Mouse (Mus musculus) stomach, postnatal 0 days (tissue): ENCODE results near the gene Dhx40. TPM values are rescaled to one million over a fixed set of nuclear protein-coding genes. Genes with fewer than 3 reads are reported as not detected.

ENCODE experiments used
- ATAC-seq: fragments of 200-750 bp; cut with Nextera tagmentation; 2 replicates; pipeline ENCODE4 v1.8.0; 2017; ENCODE audit not compliant: low FRiP score, low TSS enrichment
- DNase-seq: peaks from one replicate; pipeline ENCODE4 v3.0.0-alpha.2; 2016; ENCODE audit warnings: low spot score
- H3K27ac ChIP-seq: fragments of 300-500 bp; sonication (generic); replicated peaks from 2 replicates; pipeline ENCODE4 v1.5.1; 2014; ENCODE audit warnings: mild to moderate bottlenecking, control low read depth
- H3K27me3 ChIP-seq: fragments of 300-500 bp; sonication (generic); 2 replicates; pipeline ENCODE4 v1.6.1; 2014; ENCODE audit warnings: low read length; ENCODE audit not compliant: control insufficient read depth, insufficient read depth
- H3K36me3 ChIP-seq: fragments of 300-500 bp; sonication (generic); 2 replicates; pipeline ENCODE4 v1.6.1; 2014; ENCODE audit warnings: low read length, mixed read lengths; ENCODE audit not compliant: control insufficient read depth, insufficient read depth
- H3K4me1 ChIP-seq: fragments of 300-500 bp; sonication (generic); replicated peaks from 2 replicates; pipeline ENCODE4 v1.6.1; 2014; ENCODE audit warnings: antibody characterized with exemption; ENCODE audit not compliant: control insufficient read depth, insufficient read depth
- H3K4me2 ChIP-seq: fragments of 300-500 bp; sonication (generic); replicated peaks from 2 replicates; pipeline ENCODE4 v1.6.1; 2014; ENCODE audit warnings: low read depth, mild to moderate bottlenecking, control low read depth, moderate library complexity
- H3K4me3 ChIP-seq: fragments of 300-500 bp; sonication (generic); 2 replicates; pipeline ENCODE4 v1.5.1; 2014; ENCODE audit warnings: low read depth, low read length, control low read depth
- H3K9ac ChIP-seq: fragments of 300-500 bp; sonication (generic); 2 replicates; pipeline ENCODE4 v1.6.1; 2014; ENCODE audit warnings: mild to moderate bottlenecking, low read length, control low read depth, mixed read lengths
- H3K9me3 ChIP-seq: fragments of 300-500 bp; sonication (generic); 2 replicates; pipeline ENCODE4 v1.6.1; 2016; ENCODE audit warnings: low read length; ENCODE audit not compliant: control insufficient read depth
- CTCF ChIP-seq: IDR thresholded peaks from 2 replicates; pipeline ENCODE4 v1.5.1; 2016; ENCODE audit warnings: antibody characterized with exemption, low read depth, mild to moderate bottlenecking, moderate library complexity
- EP300 ChIP-seq: optimal IDR thresholded peaks from 2 replicates; pipeline ENCODE3; 2016; ENCODE audit warnings: antibody characterized with exemption
- WGBS: fragments of 180-500 bp; shearing (Covaris S2); extraction: QIAGEN DNeasy Blood & Tissue Kit; methylation state at CpG from one replicate; pipeline ENCODE4 v1.1.7; 2014; 5-methylcytosine and 5-hydroxymethylcytosine counted together
- polyA plus RNA-seq: library from polyadenylated mRNA; unstranded; fragments of >200 nt; fragmentation: Nextera tagmentation; extraction: Ambion mirVana; gene quantifications from 2 replicates; pipeline ENCODE4 v1.2.1, GENCODE M21; 2015

Gene Dhx40
- polyA plus RNA-seq, 1 experiment from 2014 or later, result 13.1 TPM

DNA sequence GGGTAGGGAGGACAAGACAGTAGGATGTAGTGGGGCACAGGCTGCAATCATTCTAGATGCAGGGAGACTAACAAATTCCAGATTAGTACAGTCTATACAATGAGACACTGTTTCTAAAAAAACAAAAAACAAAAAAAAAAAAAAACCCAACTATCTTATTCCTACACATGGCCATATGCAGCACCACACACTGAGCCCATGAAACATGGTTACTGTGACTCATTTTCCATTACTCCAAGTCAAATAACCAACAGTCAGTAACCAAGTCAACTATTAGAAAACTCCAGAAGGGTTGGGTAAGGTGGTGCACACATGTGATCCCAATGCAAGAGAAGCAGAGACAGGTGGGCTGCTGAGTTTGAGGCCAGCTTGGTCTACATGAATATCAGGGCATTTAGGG lies 55.1 kb downstream of the Dhx40 start:
- no peak for TF ChIP-seq CTCF
- no peak for TF ChIP-seq EP300
- H3K9me3 ChIP-seq, result no peaks in the 10 kb centered on the region
- H3K4me1 ChIP-seq, result peaks cover 6% of the 10 kb centered on the region
- no peak for DNase-seq
- H3K27me3 ChIP-seq, result no peaks in the 10 kb centered on the region
- no peak overlapping the region for H3K27ac ChIP-seq
- no peak overlapping the region for H3K4me3 ChIP-seq
- H3K36me3 ChIP-seq, result no peaks in the 10 kb centered on the region
- no peak for ATAC-seq
- H3K9ac ChIP-seq, result no peak overlapping the region
- no peak overlapping the region for H3K4me2 ChIP-seq

DNA sequence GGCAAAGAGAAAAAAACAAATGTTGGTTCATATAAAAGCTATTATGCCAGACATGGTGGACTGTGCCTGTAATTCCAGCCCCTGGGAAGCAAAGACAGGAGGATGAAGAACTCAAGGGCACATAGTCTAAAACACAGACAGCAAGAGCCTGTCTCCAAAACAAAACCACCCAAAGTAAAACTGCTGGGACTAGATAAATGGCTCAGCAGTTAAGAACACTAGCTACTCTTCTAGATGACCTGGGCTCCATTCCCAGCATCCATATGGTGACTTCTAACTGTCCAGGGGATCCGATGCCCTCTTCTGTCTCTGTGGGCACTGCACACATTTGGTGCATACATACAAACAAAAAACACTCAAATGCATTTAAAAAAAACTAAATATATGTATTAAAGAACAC lies 56.5 kb downstream of the Dhx40 start:
- no peaks in the 10 kb centered on the region for H3K36me3 ChIP-seq
- 78% methylated on average over 1 of the region's 1 CpGs for WGBS

DNA sequence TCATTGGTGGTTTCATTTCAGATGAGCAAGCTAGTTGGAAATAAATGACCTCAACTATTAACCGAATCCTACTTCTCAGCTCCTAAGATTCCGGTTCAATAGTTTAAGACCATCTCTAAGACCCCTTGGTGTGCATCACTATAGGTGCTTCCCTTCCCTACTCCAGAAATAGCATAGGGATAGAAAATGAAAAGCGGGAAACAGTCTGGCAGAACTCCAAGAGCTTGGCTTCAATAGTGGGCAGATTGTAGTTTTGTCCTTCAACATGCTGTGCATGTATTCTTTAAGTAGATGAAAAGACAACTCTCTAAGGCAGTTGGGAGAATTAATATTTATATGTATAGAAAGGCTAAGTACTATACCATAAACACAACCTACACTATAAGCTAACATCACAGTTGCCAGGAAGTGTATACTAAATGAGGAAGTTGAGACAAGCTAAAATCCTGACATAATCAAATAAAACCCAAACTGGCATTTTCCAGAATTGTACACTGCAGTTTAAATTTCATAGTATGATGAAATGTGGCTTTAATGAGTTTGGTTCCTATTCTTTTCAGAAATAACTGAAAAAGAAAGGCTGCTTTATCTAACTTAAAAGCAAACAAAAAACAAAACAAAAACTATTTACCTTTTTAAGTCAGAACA lies 57.6 kb downstream of the Dhx40 start:
- Histone ChIP-seq H3K27ac (no peak overlapping the region), H3K4me2 (no peak overlapping the region), H3K4me1 (peaks cover 15% of the 10 kb centered on the region; the same call in 1 of the 2 replicates), H3K4me3 (no peak overlapping the region), H3K9ac (no peak overlapping the region), H3K9me3 (no peaks in the 10 kb centered on the region), H3K36me3 (no peaks in the 10 kb centered on the region), H3K27me3 (no peaks in the 10 kb centered on the region)
- ATAC-seq, result no peak
- DNase-seq, result no peak
- 64% methylated on average over 3 of the region's 3 CpGs for WGBS
- no peak for TF ChIP-seq EP300
- no peak for TF ChIP-seq CTCF

More for the DNA sequence above, 56.5 kb downstream of the Dhx40 start:
- H3K4me2 ChIP-seq, result no peak overlapping the region
- no peak overlapping the region for H3K4me3 ChIP-seq
- H3K4me1 ChIP-seq, result peaks cover 9% of the 10 kb centered on the region
- DNase-seq (no peak), ATAC-seq (no peak)
- H3K27ac ChIP-seq, result no peak overlapping the region
- TF ChIP-seq EP300 (no peak), CTCF (no peak)
- no peak overlapping the region for H3K9ac ChIP-seq
- no peaks in the 10 kb centered on the region for H3K9me3 ChIP-seq
- H3K27me3 ChIP-seq, result no peaks in the 10 kb centered on the region

DNA sequence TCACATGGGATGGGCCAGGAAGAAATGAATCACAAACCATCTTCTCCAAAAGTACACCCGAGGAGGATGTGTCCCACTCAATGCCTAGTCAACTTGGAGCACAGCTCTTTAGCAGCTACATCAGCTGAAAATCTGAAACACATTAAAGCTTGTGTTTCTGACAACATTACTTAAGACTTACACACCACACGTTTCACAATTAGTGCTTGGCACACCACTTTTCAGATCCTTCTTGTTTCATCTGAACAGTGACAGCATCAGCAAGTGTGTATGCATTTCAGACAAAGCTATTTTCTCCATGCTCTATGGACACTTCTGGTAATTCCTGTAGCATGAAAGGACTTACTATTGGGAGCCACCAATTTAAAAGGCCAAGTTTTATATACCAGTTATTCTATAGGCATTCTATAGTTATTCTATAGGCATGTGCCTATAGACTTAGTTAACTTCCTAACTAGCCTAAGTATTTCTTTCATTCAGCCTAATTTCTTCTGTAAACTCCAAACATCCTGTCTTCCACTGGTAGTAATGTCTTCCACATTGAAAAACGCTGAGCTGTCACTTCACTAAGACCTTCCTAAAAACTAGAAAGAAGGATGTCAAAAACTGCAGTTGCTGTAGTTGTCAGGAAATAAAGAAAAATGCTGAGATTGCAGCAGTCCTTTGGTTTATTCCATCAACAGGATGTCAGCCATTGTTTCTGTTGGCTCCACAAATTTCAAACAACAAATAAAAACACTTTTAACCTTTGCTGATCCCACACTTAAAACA lies 61.7 kb downstream of the Dhx40 start:
- Histone ChIP-seq H3K4me2 (no peak overlapping the region), H3K27me3 (no peaks in the 10 kb centered on the region), H3K36me3 (no peaks in the 10 kb centered on the region), H3K9ac (no peak overlapping the region), H3K9me3 (no peaks in the 10 kb centered on the region), H3K4me3 (no peak overlapping the region), H3K4me1 (peaks cover 9% of the 10 kb centered on the region; the same call in 1 of the 2 replicates), H3K27ac (peak overlapping the region; percentile 56)
- ATAC-seq (no peak), DNase-seq (no peak)
- 47% methylated on average over 3 of the region's 3 CpGs for WGBS
- TF ChIP-seq CTCF, result no peak
- TF ChIP-seq EP300, result no peak

DNA sequence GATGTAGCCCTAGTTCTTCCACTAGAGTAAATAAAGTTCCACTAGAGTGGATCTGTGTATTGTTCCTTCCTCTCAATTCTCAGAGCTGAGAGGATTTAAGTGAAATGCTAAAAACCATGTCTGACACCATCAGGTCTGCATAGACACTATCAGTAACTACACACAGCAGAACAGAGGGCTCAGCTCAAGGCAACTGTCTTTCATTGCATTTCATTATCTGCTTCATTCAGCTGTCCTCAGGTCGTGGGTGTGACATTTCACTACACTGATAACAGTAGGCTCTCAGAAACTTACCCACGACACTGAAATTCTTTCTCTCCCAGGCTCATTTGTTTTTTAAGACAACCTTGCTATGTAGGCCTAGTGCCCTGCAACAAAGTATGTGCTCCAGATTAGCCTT lies 64.9 kb downstream of the Dhx40 start:
- Histone ChIP-seq H3K4me2 (no peak overlapping the region), H3K27ac (no peak overlapping the region), H3K4me3 (no peak overlapping the region), H3K9me3 (no peaks in the 10 kb centered on the region), H3K36me3 (no peaks in the 10 kb centered on the region), H3K4me1 (peaks cover 9% of the 10 kb centered on the region; the same call in 1 of the 2 replicates), H3K9ac (no peak overlapping the region), H3K27me3 (no peaks in the 10 kb centered on the region)
- no peak for TF ChIP-seq CTCF
- no peak for TF ChIP-seq EP300
- no peak for DNase-seq
- WGBS, result 30% methylated on average over 2 of the region's 2 CpGs
- no peak for ATAC-seq

DNA sequence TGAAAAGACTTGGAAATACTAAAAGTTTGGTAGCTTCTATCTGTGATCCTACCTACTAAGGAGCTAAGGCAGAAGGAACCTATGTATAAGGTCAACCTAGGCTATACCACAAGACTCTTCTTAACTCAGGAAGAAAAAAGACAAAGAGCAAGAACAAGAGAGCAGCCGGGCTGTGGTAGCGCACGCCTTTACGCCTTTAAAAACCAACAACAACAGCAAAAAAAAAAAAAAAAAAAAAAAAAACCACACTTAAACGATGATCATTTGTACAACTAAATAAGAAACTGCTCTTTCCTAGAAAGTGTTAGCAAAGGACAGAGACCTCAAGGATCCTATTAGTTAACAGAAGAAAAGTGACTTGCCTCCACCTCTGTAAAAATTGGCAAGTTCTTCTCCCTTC lies 66.0 kb downstream of the Dhx40 start:
- no peaks in the 10 kb centered on the region for H3K27me3 ChIP-seq
- H3K9ac ChIP-seq, result no peak overlapping the region
- TF ChIP-seq CTCF, result no peak
- TF ChIP-seq EP300, result no peak
- 96% methylated on average over 5 of the region's 5 CpGs for WGBS
- DNase-seq (no peak), ATAC-seq (no peak)
- no peak overlapping the region for H3K4me2 ChIP-seq
- no peak overlapping the region for H3K4me3 ChIP-seq
- no peaks in the 10 kb centered on the region for H3K9me3 ChIP-seq
- peaks cover 9% of the 10 kb centered on the region; the same call in 1 of the 2 replicates for H3K4me1 ChIP-seq
- no peak overlapping the region for H3K27ac ChIP-seq
- H3K36me3 ChIP-seq, result no peaks in the 10 kb centered on the region
